Comparison of ENCODE assay signal across 12 mouse cellular contexts in the genomic region with DNA sequence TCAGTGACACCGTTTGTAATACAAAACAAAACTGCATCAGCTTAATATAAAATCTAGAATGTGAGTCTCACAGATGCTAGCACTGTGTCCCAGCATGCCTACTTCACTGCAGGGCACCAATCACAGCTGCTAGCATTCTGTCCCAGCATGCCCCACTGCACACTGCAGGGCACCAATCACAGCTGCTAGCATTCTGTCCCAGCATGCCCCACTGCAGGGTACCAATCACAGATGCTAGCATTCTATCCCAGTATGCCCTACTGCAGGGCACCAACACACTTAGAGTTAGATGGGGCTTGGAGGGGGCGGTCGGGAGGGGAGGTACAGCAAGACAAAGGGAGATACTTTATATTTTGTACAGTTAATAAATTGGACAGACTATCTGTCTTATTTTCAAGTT. TPM values are rescaled to one million over a fixed set of nuclear protein-coding genes. Genes with fewer than 3 reads are reported as not detected.
DNase-seq lines count a peak whose midpoint lies in the region; ATAC-seq and TF ChIP-seq lines count a peak whose summit lies in the region.
"Had no signal": no experiment of that assay in that cellular context is flagged by ENCODE, and none has a peak within 500 bp of the region (broad histone marks: within the 10 kb centered on the region; RNA-seq: fewer than 3 reads in every experiment).

No protein-coding gene starts in this region.

- no peak for TF ChIP-seq CTCF in intestine, postnatal 0 days (IDR thresholded peaks at IDR 0.05; ENCODE audit: low read depth)
- no peak for TF ChIP-seq CTCF in CH12.LX (conservative IDR thresholded peaks at IDR 0.05 in 1 of 2, IDR thresholded peaks at IDR 0.05 in 1 of 2; ENCODE audit: low read depth in 2 of 2, low read length in 2 of 2)
- TF ChIP-seq CTCF in heart, adult 2 months (IDR thresholded peaks at IDR 0.05) = no peak

- ATAC-seq in intestine, embryonic 14.5 days (replicated peaks; ENCODE audit: low FRiP score, low TSS enrichment, low read depth) = 0 out of 2 replicates have a peak, but pooled peaks have one; percentile 32
- ATAC-seq in intestine, postnatal 0 days = no peak
- ATAC-seq in forebrain, embryonic 14.5 days = peak; percentile 57; the same call in 1 of the 2 replicates
- ATAC-seq in midbrain, embryonic 15.5 days (replicated peaks) = peak; percentile 63; the same call in 1 of the 2 replicates
- ATAC-seq: intestine, embryonic 15.5 days had no signal

- H3K27ac ChIP-seq in intestine, embryonic 14.5 days (ENCODE audit: low read depth) = no peak overlapping the region
- no peak overlapping the region for H3K27ac ChIP-seq in intestine, postnatal 0 days (ENCODE audit: low read depth, low read length)
- H3K27ac ChIP-seq in CH12.LX (ENCODE audit: insufficient read depth, low read depth) = no peak overlapping the region
- no peak overlapping the region for H3K27ac ChIP-seq in forebrain, embryonic 14.5 days (ENCODE audit: low read depth, low read length)
- H3K27ac ChIP-seq in midbrain, embryonic 15.5 days = no peak overlapping the region
- H3K27ac ChIP-seq in heart, adult 2 months = no peak overlapping the region
- H3K27ac ChIP-seq: intestine, embryonic 15.5 days; limb, embryonic 13.5 days; liver, embryonic 15.5 days had no signal

- no peaks in the 10 kb centered on the region for H3K9me3 ChIP-seq in intestine, embryonic 14.5 days (ENCODE audit: control insufficient read depth, low read length)
- H3K9me3 ChIP-seq in intestine, postnatal 0 days (ENCODE audit: control insufficient read depth) = no peaks in the 10 kb centered on the region
- peaks cover 11% of the 10 kb centered on the region for H3K9me3 ChIP-seq in CH12.LX (replicated peaks; ENCODE audit: low read length)
- no peaks in the 10 kb centered on the region for H3K9me3 ChIP-seq in forebrain, embryonic 14.5 days (replicated peaks; ENCODE audit: control insufficient read depth, low read length)
- H3K9me3 ChIP-seq in midbrain, embryonic 15.5 days = no peaks in the 10 kb centered on the region
- H3K9me3 ChIP-seq: intestine, embryonic 15.5 days; limb, embryonic 13.5 days; liver, embryonic 15.5 days had no signal

- H3K9ac ChIP-seq in intestine, embryonic 14.5 days (ENCODE audit: low read length) = no peak overlapping the region
- H3K9ac ChIP-seq in intestine, postnatal 0 days (ENCODE audit: low read depth, low read length) = no peak overlapping the region
- H3K9ac ChIP-seq in CH12.LX (ENCODE audit: insufficient read depth, low read depth) = no peak overlapping the region
- no peak overlapping the region for H3K9ac ChIP-seq in forebrain, embryonic 14.5 days (ENCODE audit: low read length)
- no peak overlapping the region for H3K9ac ChIP-seq in midbrain, embryonic 15.5 days
- H3K9ac ChIP-seq in heart, adult 2 months (ENCODE audit: low read depth, low read length) = no peak overlapping the region
- H3K9ac ChIP-seq: intestine, embryonic 15.5 days; limb, embryonic 13.5 days; liver, embryonic 15.5 days had no signal

- no peaks in the 10 kb centered on the region for H3K36me3 ChIP-seq in intestine, embryonic 14.5 days (ENCODE audit: control insufficient read depth, insufficient read depth, low read length)
- H3K36me3 ChIP-seq in intestine, postnatal 0 days (ENCODE audit: control insufficient read depth, insufficient read depth) = no peaks in the 10 kb centered on the region
- H3K36me3 ChIP-seq in CH12.LX (replicated peaks in 1 of 2; ENCODE audit: control insufficient read depth in 1 of 2, insufficient read depth in 1 of 2, low read length in 1 of 2) = no peaks in the 10 kb centered on the region
- no peaks in the 10 kb centered on the region for H3K36me3 ChIP-seq in forebrain, embryonic 14.5 days (ENCODE audit: control insufficient read depth, insufficient read depth, low read length)
- H3K36me3 ChIP-seq in midbrain, embryonic 15.5 days (replicated peaks) = no peaks in the 10 kb centered on the region
- no peaks in the 10 kb centered on the region for H3K36me3 ChIP-seq in heart, adult 2 months (ENCODE audit: control insufficient read depth, insufficient read depth, low read length)
- H3K36me3 ChIP-seq: intestine, embryonic 15.5 days; limb, embryonic 13.5 days; liver, embryonic 15.5 days had no signal

- no peak for TF ChIP-seq EP300 in CH12.LX (IDR thresholded peaks at IDR 0.05; ENCODE audit: low read length)
- no peak for TF ChIP-seq EP300 in heart, adult 2 months (IDR thresholded peaks at IDR 0.05; ENCODE audit: insufficient read depth, low read depth, low read length)

- H3K79me2 ChIP-seq in CH12.LX (replicated peaks; ENCODE audit: control insufficient read depth, extremely low read depth, insufficient read depth, poor library complexity, severe bottlenecking) = no peaks in the 10 kb centered on the region
- no peaks in the 10 kb centered on the region for H3K79me2 ChIP-seq in heart, adult 2 months (replicated peaks; ENCODE audit: control insufficient read depth, insufficient read depth, low read length)

- no peak overlapping the region for H3K4me2 ChIP-seq in intestine, embryonic 14.5 days (ENCODE audit: low read length)
- no peak overlapping the region for H3K4me2 ChIP-seq in intestine, postnatal 0 days (replicated peaks; ENCODE audit: low read depth)
- no peak overlapping the region for H3K4me2 ChIP-seq in CH12.LX (ENCODE audit: insufficient read depth, low read depth, poor library complexity, severe bottlenecking)
- H3K4me2 ChIP-seq in forebrain, embryonic 14.5 days (ENCODE audit: low read length) = no peak overlapping the region
- H3K4me2 ChIP-seq in midbrain, embryonic 15.5 days = no peak overlapping the region
- H3K4me2 ChIP-seq: intestine, embryonic 15.5 days; limb, embryonic 13.5 days; liver, embryonic 15.5 days had no signal

- no peaks in the 10 kb centered on the region for H3K27me3 ChIP-seq in intestine, embryonic 14.5 days (replicated peaks; ENCODE audit: control insufficient read depth, insufficient read depth, low read length)
- no peaks in the 10 kb centered on the region for H3K27me3 ChIP-seq in intestine, postnatal 0 days (replicated peaks; ENCODE audit: control insufficient read depth, insufficient read depth, low read length)
- peaks cover 3% of the 10 kb centered on the region for H3K27me3 ChIP-seq in CH12.LX (replicated peaks)
- no peaks in the 10 kb centered on the region for H3K27me3 ChIP-seq in forebrain, embryonic 14.5 days (replicated peaks; ENCODE audit: control insufficient read depth, insufficient read depth, low read length)
- H3K27me3 ChIP-seq in midbrain, embryonic 15.5 days (replicated peaks) = no peaks in the 10 kb centered on the region
- H3K27me3 ChIP-seq in heart, adult 2 months (ENCODE audit: control insufficient read depth, insufficient read depth, low read length) = no peaks in the 10 kb centered on the region
- H3K27me3 ChIP-seq: intestine, embryonic 15.5 days; limb, embryonic 13.5 days had no signal

- TF ChIP-seq RAD21 in CH12.LX (IDR thresholded peaks at IDR 0.05; ENCODE audit: low read depth, low read length) = no peak

- 68% methylated on average over 3 of the region's 3 CpGs for WGBS in intestine, embryonic 14.5 days
- 68% methylated on average over 3 of the region's 3 CpGs for WGBS in intestine, postnatal 0 days
- WGBS in forebrain, embryonic 14.5 days = 54% methylated on average over 3 of the region's 3 CpGs
- 43% methylated on average over 3 of the region's 3 CpGs for WGBS in midbrain, embryonic 15.5 days
- WGBS in heart, adult 2 months = 67% methylated on average over 3 of the region's 3 CpGs

- peak; percentile 36; the same call in 1 of the 2 replicates for TF ChIP-seq POLR2A in CH12.LX (IDR thresholded peaks at IDR 0.05; ENCODE audit: low read depth, low read length)
- no peak for TF ChIP-seq POLR2A in heart, adult 2 months (IDR thresholded peaks at IDR 0.05; ENCODE audit: insufficient read depth, low read depth, low read length)

- H3K4me3 ChIP-seq in intestine, embryonic 14.5 days (ENCODE audit: low read depth, low read length) = no peak overlapping the region
- no peak overlapping the region for H3K4me3 ChIP-seq in intestine, postnatal 0 days (ENCODE audit: low read depth, low read length)
- H3K4me3 ChIP-seq in CH12.LX (replicated peaks in 1 of 3; ENCODE audit: low read depth in 2 of 3, low read length in 2 of 3, poor library complexity in 1 of 3) = no peak overlapping the region
- no peak overlapping the region for H3K4me3 ChIP-seq in forebrain, embryonic 14.5 days (ENCODE audit: low read depth, low read length)
- H3K4me3 ChIP-seq in midbrain, embryonic 15.5 days = no peak overlapping the region
- no peak overlapping the region for H3K4me3 ChIP-seq in heart, adult 2 months
- H3K4me3 ChIP-seq: gastrocnemius, adult 2 months; intestine, embryonic 15.5 days; limb, embryonic 13.5 days; liver, embryonic 15.5 days had no signal

- dilution Hi-C loops in CH12.LX (cut with MboI; ENCODE audit: extremely low pct_ligation_motif_present, extremely low pct_unique_long_range_greater_than_20kb, low sequenced_read_pairs) = no loop called here

- DNase-seq in intestine, embryonic 14.5 days (ENCODE audit: low spot score) = no peak
- no peak for DNase-seq in CH12.LX (ENCODE audit: extremely low read depth)
- peak; percentile 23 for DNase-seq in forebrain, embryonic 14.5 days (ENCODE audit: low spot score)
- no peak for DNase-seq in spleen, postnatal 36 days (ENCODE audit: low spot score in 2 of 2)
- no peak for DNase-seq in spleen, adult 18-20 months
- DNase-seq in heart, adult 2 months = no peak

- H3K4me1 ChIP-seq in intestine, embryonic 14.5 days (replicated peaks; ENCODE audit: control insufficient read depth, insufficient read depth, low read length) = no peaks in the 10 kb centered on the region
- H3K4me1 ChIP-seq in intestine, postnatal 0 days (replicated peaks; ENCODE audit: control insufficient read depth, insufficient read depth, low read length) = no peaks in the 10 kb centered on the region
- H3K4me1 ChIP-seq in CH12.LX (ENCODE audit: control insufficient read depth in 1 of 2, insufficient read depth in 2 of 2) = peaks cover 7 to 14% of the 10 kb centered on the region in 2 experiments
- no peaks in the 10 kb centered on the region for H3K4me1 ChIP-seq in forebrain, embryonic 14.5 days (ENCODE audit: control insufficient read depth, insufficient read depth, low read length)
- peaks cover 7% of the 10 kb centered on the region; the same call in 1 of the 2 replicates for H3K4me1 ChIP-seq in midbrain, embryonic 15.5 days
- no peaks in the 10 kb centered on the region for H3K4me1 ChIP-seq in heart, adult 2 months (ENCODE audit: control insufficient read depth, insufficient read depth, low read length)
- H3K4me1 ChIP-seq: intestine, embryonic 15.5 days; limb, embryonic 13.5 days; liver, embryonic 15.5 days had no signal

- intact Hi-C loops in heart, adult 2 months (cut with DNase I) = loop anchor here (1.0 to 5.0 kb wide), 3 partner anchors 119 to 179 kb away; a partner anchor contains a TSS

- in situ Hi-C loops in CH12.LX (cut with MboI; ENCODE audit: low pct_ligation_motif_present, low pct_unique_long_range_greater_than_20kb, low sequenced_read_pairs) = no loop called here

RNA-seq across cellular contexts. Expression of a gene that starts 35.4 kb away (rescaled TPM):
- polyA plus RNA-seq in intestine, embryonic 14.5 days (2014; fragmentation: Nextera tagmentation; extraction: Ambion mirVana) = 2.3 and 3.1 TPM in 2 replicates
- 1.8 and 2.3 TPM in 2 replicates for polyA plus RNA-seq in intestine, postnatal 0 days (2015; fragmentation: Nextera tagmentation; extraction: Ambion mirVana)
- total RNA-seq in CH12.LX (2012; rRNA removed) = 260 and 365 TPM in 2 replicates
- total RNA-seq in CH12.LX (2014; rRNA removed) = 338 and 355 TPM in 2 replicates
- polyA plus RNA-seq in CH12.LX (2012; ENCODE audit: insufficient read length, low read depth) = 299 and 356 TPM in 2 replicates
- polyA plus RNA-seq in forebrain, embryonic 14.5 days (2014; fragmentation: Nextera tagmentation; extraction: Ambion mirVana) = 1.1 and 1.2 TPM in 2 replicates
- polyA plus RNA-seq in midbrain, embryonic 15.5 days (2015; fragmentation: Nextera tagmentation; extraction: Ambion mirVana) = 0.57 and 1.1 TPM in 2 replicates
- total RNA-seq in heart, adult 2 months (2021) = under 1 TPM; 0.25 to 0.70 TPM
- polyA plus RNA-seq in heart, adult 2 months (2012; rRNA removed) = 1.5 and 4.4 TPM in 2 replicates

Comparison
In these comparisons a context has a peak if more than half of its experiments do, and no peak if none do; other contexts are left out.
1. RNA of a gene that starts 35.4 kb away (polyA plus RNA-seq): 299 to 356 TPM in CH12.LX; 1.5 to 4.4 TPM in heart, adult 2 months, 2.3 to 3.1 TPM in intestine, embryonic 14.5 days, 1.8 to 2.3 TPM in intestine, postnatal 0 days, 1.1 to 1.2 TPM in forebrain, embryonic 14.5 days and 0.57 to 1.1 TPM in midbrain, embryonic 15.5 days; every median in the first group is over 10 times any median in the second.